Mouse (Mus musculus): ENCODE measurements at regions not wholly inside any gene's neighbourhood (a gene's known extent, or its start where the extent isn't known, plus 50 kb on each side); places are given as distances from the start of the nearest gene placed in this dataset.

- no peaks in the 10 kb centered on the region for H3K27me3 ChIP-seq (ENCODE audit: control insufficient read depth, insufficient read depth, low read length)
- no peaks in the 10 kb centered on the region for H3K36me3 ChIP-seq (ENCODE audit: control insufficient read depth, insufficient read depth, low read length)
- no peak for TF ChIP-seq CTCF (IDR thresholded peaks at IDR 0.05; ENCODE audit: control insufficient read depth, insufficient read depth, insufficient replicate concordance, low read depth, low read length)
- TF ChIP-seq POLR2A (IDR thresholded peaks at IDR 0.05; ENCODE audit: control insufficient read depth, low read depth, low read length), result no peak
- H3K4me3 ChIP-seq (ENCODE audit: control insufficient read depth, low read depth, low read length), result no peak overlapping the region
- H3K27ac ChIP-seq (ENCODE audit: control insufficient read depth, insufficient read depth, low read depth, low read length), result no peak overlapping the region
- no peaks in the 10 kb centered on the region for H3K4me1 ChIP-seq (ENCODE audit: control insufficient read depth, insufficient read depth, low read length)
These were observed 52.0 kb upstream of the Mgat5 start for GRCm38 (mm10) chr1:127152840-127153239.

- TF ChIP-seq POLR2A (IDR thresholded peaks at IDR 0.05; ENCODE audit: control insufficient read depth, low read depth, low read length), result no peak
- no peak for TF ChIP-seq CTCF (IDR thresholded peaks at IDR 0.05; ENCODE audit: control insufficient read depth, insufficient read depth, insufficient replicate concordance, low read depth, low read length)
- no peaks in the 10 kb centered on the region for H3K36me3 ChIP-seq (ENCODE audit: control insufficient read depth, insufficient read depth, low read length)
- H3K27ac ChIP-seq (ENCODE audit: control insufficient read depth, insufficient read depth, low read depth, low read length), result no peak overlapping the region
- H3K4me3 ChIP-seq (ENCODE audit: control insufficient read depth, low read depth, low read length), result no peak overlapping the region
- H3K4me1 ChIP-seq (ENCODE audit: control insufficient read depth, insufficient read depth, low read length), result no peaks in the 10 kb centered on the region
- H3K27me3 ChIP-seq (ENCODE audit: control insufficient read depth, insufficient read depth, low read length), result no peaks in the 10 kb centered on the region
These were observed 69.3 kb upstream of the Mgat5 start for GRCm38 (mm10) chr1:127135521-127135920.

- no peaks in the 10 kb centered on the region for H3K27me3 ChIP-seq (ENCODE audit: control insufficient read depth, insufficient read depth, low read length)
- H3K4me3 ChIP-seq (ENCODE audit: control insufficient read depth, low read depth, low read length), result no peak overlapping the region
- H3K36me3 ChIP-seq (ENCODE audit: control insufficient read depth, insufficient read depth, low read length), result no peaks in the 10 kb centered on the region
- no peaks in the 10 kb centered on the region for H3K4me1 ChIP-seq (ENCODE audit: control insufficient read depth, insufficient read depth, low read length)
- no peak overlapping the region for H3K27ac ChIP-seq (ENCODE audit: control insufficient read depth, insufficient read depth, low read depth, low read length)
- TF ChIP-seq POLR2A (IDR thresholded peaks at IDR 0.05; ENCODE audit: control insufficient read depth, low read depth, low read length) (no peak), CTCF (IDR thresholded peaks at IDR 0.05; ENCODE audit: control insufficient read depth, insufficient read depth, insufficient replicate concordance, low read depth, low read length) (no peak)
These were observed 72.9 kb upstream of the Mgat5 start for GRCm38 (mm10) chr1:127131871-127132270.

- Histone ChIP-seq H3K4me3 (ENCODE audit: control insufficient read depth, low read depth, low read length) (no peak overlapping the region), H3K4me1 (ENCODE audit: control insufficient read depth, insufficient read depth, low read length) (no peaks in the 10 kb centered on the region), H3K27ac (ENCODE audit: control insufficient read depth, insufficient read depth, low read depth, low read length) (no peak overlapping the region), H3K36me3 (ENCODE audit: control insufficient read depth, insufficient read depth, low read length) (no peaks in the 10 kb centered on the region), H3K27me3 (ENCODE audit: control insufficient read depth, insufficient read depth, low read length) (no peaks in the 10 kb centered on the region)
- no peak for TF ChIP-seq CTCF (IDR thresholded peaks at IDR 0.05; ENCODE audit: control insufficient read depth, insufficient read depth, insufficient replicate concordance, low read depth, low read length)
- TF ChIP-seq POLR2A (IDR thresholded peaks at IDR 0.05; ENCODE audit: control insufficient read depth, low read depth, low read length), result no peak
These were observed 80.0 kb upstream of the Mgat5 start for GRCm38 (mm10) chr1:127124862-127125261.

GRCm38 (mm10) chr1:127118019-127118418 is 86.8 kb upstream of the Mgat5 start:
- no peaks in the 10 kb centered on the region for H3K36me3 ChIP-seq (ENCODE audit: control insufficient read depth, insufficient read depth, low read length)
- H3K27ac ChIP-seq (ENCODE audit: control insufficient read depth, insufficient read depth, low read depth, low read length), result no peak overlapping the region
- no peak overlapping the region for H3K4me3 ChIP-seq (ENCODE audit: control insufficient read depth, low read depth, low read length)
- H3K27me3 ChIP-seq (ENCODE audit: control insufficient read depth, insufficient read depth, low read length), result no peaks in the 10 kb centered on the region
- no peaks in the 10 kb centered on the region for H3K4me1 ChIP-seq (ENCODE audit: control insufficient read depth, insufficient read depth, low read length)
- TF ChIP-seq POLR2A (IDR thresholded peaks at IDR 0.05; ENCODE audit: control insufficient read depth, low read depth, low read length) (no peak), CTCF (IDR thresholded peaks at IDR 0.05; ENCODE audit: control insufficient read depth, insufficient read depth, insufficient replicate concordance, low read depth, low read length) (no peak)

GRCm38 (mm10) chr1:127107485-127107884 is 97.3 kb upstream of the Mgat5 start:
- Histone ChIP-seq H3K4me3 (ENCODE audit: control insufficient read depth, low read depth, low read length) (no peak overlapping the region), H3K4me1 (ENCODE audit: control insufficient read depth, insufficient read depth, low read length) (no peaks in the 10 kb centered on the region), H3K36me3 (ENCODE audit: control insufficient read depth, insufficient read depth, low read length) (no peaks in the 10 kb centered on the region), H3K27ac (ENCODE audit: control insufficient read depth, insufficient read depth, low read depth, low read length) (no peak overlapping the region), H3K27me3 (ENCODE audit: control insufficient read depth, insufficient read depth, low read length) (no peaks in the 10 kb centered on the region)
- TF ChIP-seq POLR2A (IDR thresholded peaks at IDR 0.05; ENCODE audit: control insufficient read depth, low read depth, low read length), result no peak
- TF ChIP-seq CTCF (IDR thresholded peaks at IDR 0.05; ENCODE audit: control insufficient read depth, insufficient read depth, insufficient replicate concordance, low read depth, low read length), result no peak

- TF ChIP-seq POLR2A (IDR thresholded peaks at IDR 0.05; ENCODE audit: control insufficient read depth, low read depth, low read length) (no peak), CTCF (IDR thresholded peaks at IDR 0.05; ENCODE audit: control insufficient read depth, insufficient read depth, insufficient replicate concordance, low read depth, low read length) (no peak)
- Histone ChIP-seq H3K27ac (ENCODE audit: control insufficient read depth, insufficient read depth, low read depth, low read length) (no peak overlapping the region), H3K4me1 (ENCODE audit: control insufficient read depth, insufficient read depth, low read length) (no peaks in the 10 kb centered on the region), H3K4me3 (ENCODE audit: control insufficient read depth, low read depth, low read length) (no peak overlapping the region), H3K27me3 (ENCODE audit: control insufficient read depth, insufficient read depth, low read length) (no peaks in the 10 kb centered on the region), H3K36me3 (ENCODE audit: control insufficient read depth, insufficient read depth, low read length) (no peaks in the 10 kb centered on the region)
These were observed 99.0 kb upstream of the Mgat5 start for GRCm38 (mm10) chr1:127105861-127106260.

GRCm38 (mm10) chr1:127103664-127104063 is 101.2 kb upstream of the Mgat5 start:
- Histone ChIP-seq H3K27ac (ENCODE audit: control insufficient read depth, insufficient read depth, low read depth, low read length) (no peak overlapping the region), H3K4me1 (ENCODE audit: control insufficient read depth, insufficient read depth, low read length) (no peaks in the 10 kb centered on the region), H3K36me3 (ENCODE audit: control insufficient read depth, insufficient read depth, low read length) (no peaks in the 10 kb centered on the region), H3K4me3 (ENCODE audit: control insufficient read depth, low read depth, low read length) (no peak overlapping the region), H3K27me3 (ENCODE audit: control insufficient read depth, insufficient read depth, low read length) (no peaks in the 10 kb centered on the region)
- no peak for TF ChIP-seq POLR2A (IDR thresholded peaks at IDR 0.05; ENCODE audit: control insufficient read depth, low read depth, low read length)
- no peak for TF ChIP-seq CTCF (IDR thresholded peaks at IDR 0.05; ENCODE audit: control insufficient read depth, insufficient read depth, insufficient replicate concordance, low read depth, low read length)
